Mouse (Mus musculus) brain, embryonic 14.5 days (tissue): Measurements from ENCODE around the gene Aurkb. TPM values are rescaled to one million over a fixed set of nuclear protein-coding genes. Genes with fewer than 3 reads are reported as not detected.

Experiments
- DNase-seq: peaks from one replicate; pipeline ENCODE4 v3.0.0-alpha.2; 2011; ENCODE audit warnings: low read depth
- CTCF ChIP-seq: fragments of 200-500 bp; IDR thresholded peaks from 2 replicates; pipeline ENCODE4 v1.5.1; 2012; ENCODE audit warnings: inconsistent platforms, mild to moderate bottlenecking, moderate library complexity, borderline replicate concordance; ENCODE audit not compliant: insufficient read depth, insufficient read length; ENCODE audit errors: extremely low read depth
- POLR2A ChIP-seq: fragments of 200-500 bp; IDR thresholded peaks from 2 replicates; pipeline ENCODE4 v1.6.1; 2012; ENCODE audit warnings: mild to moderate bottlenecking, inconsistent platforms, borderline replicate concordance; ENCODE audit not compliant: poor library complexity, insufficient read depth, insufficient read length, severe bottlenecking; ENCODE audit errors: extremely low read depth
- polyA plus RNA-seq: library from polyadenylated mRNA; depleted of rRNA; stranded (reverse); fragments of >200 nt; gene quantifications from 2 replicates; pipeline ENCODE4 v1.2.3, GENCODE M21; 2012

The Aurkb gene
- polyA plus RNA-seq, 1 experiment = 38.3 TPM

GRCm38 (mm10) chr11:69060448-69061254 is 15.2 kb downstream of the Aurkb start:
- DNase-seq = peak; percentile 38
- TF ChIP-seq POLR2A (no peak), CTCF (no peak)

DNA sequence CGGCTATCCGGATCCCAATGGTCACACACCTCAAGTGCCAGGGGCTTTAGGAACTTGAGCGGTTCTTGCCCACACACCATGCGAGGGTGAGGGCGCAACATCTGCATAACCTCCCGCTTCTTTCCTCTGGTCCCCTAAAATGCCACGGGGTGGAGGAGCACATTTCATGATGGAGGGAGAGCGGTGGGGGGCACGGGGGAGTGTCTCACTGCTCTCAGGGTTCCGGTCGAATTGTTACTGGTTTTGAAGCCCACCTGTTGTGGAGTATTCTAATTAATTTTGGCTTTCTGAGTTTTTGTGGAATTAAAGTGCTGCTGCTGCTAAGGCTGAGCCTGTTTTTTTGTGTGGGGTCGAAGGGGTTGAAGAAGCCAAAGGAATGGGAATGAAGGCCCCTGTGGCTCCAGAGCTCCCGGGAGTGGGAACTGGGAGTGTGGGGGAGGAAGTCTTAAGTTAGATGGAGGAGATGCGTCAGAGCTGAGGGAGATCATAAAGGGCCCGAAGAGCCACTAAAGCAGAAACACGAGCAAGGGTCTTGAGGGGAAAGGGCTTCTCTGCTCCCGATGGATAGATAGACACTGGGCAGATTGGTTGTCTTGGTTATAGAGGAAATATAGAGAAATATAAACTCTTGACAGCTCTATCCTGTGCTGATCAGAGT is 15.9 kb downstream of the Aurkb start:
- no peak for DNase-seq

DNA sequence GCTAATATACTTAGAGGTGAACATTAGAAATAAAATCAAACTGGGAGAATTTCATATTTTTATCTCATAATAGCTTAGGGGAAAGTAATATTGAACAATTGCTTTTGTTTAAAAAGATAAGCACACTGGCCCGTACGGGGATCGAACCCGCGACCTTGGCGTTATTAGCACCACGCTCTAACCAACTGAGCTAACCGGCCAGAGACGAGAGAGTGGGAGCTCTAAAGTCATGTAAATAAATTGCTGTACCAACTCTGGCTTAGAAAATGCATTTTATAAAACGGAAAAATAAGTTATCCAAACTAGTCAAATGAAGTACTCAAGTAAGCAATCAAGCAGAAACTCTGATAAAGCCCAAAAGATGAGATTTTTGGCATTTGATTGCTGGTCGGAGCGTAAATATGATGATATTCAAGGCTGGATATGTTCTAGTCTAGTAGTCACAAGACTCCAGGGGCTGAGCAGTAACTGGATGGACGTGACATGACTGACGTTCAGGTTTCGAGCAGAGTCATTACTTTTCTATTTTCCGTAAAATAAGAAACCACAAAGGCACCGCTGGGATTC is 16.8 kb downstream of the Aurkb start:
- peak; percentile 80 for DNase-seq
- TF ChIP-seq POLR2A (no peak), CTCF (no peak)

More for the DNA sequence above, 15.9 kb downstream of the Aurkb start:
- TF ChIP-seq POLR2A = no peak
- TF ChIP-seq CTCF = no peak

- DNase-seq = peak; percentile 96
- TF ChIP-seq CTCF (no peak), POLR2A (no peak)
These were observed 17.3 kb downstream of the Aurkb start for GRCm38 (mm10) chr11:69062761-69063224.

DNA sequence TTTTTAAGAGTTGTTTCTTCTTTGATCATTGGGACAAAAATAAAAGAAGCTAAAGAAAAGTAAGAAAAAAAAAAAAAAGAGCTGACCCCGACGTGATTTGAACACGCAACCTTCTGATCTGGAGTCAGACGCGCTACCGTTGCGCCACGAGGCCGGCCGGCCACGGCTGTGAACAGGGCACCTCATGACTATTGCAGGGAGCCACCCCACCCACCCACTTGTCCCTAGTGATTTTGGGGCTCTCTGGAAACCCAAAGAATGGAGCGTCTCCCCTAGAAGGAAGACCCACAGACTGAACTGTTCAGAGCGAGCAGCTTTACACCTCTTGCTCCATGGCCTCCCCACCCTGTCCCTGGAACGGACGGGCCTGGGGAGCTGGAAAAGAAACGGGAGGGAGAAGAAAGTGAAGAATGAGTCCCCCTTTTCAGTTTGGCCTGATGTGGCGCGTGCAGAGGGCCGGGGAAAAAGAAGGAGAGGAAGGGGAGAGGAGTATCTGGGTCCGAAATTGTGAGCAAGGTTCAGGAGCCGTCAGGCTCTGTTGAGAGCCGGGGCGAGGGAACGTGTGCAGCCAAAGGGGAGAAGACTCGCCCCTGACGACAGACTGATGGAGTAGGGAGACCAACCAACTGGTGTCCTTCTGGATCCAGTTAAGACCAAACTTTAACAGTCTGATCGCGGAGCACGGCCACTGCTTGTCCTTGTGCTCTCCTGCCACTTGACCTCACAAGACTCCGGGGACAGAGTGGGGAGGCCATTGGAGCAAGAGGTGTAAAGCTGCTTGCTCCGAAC is 18.2 kb downstream of the Aurkb start:
- TF ChIP-seq CTCF (no peak), POLR2A (peak; percentile 53; the same call in 1 of the 2 replicates)
- DNase-seq = peak; percentile 79

- TF ChIP-seq CTCF = no peak
These were observed 19.0 kb downstream of the Aurkb start for GRCm38 (mm10) chr11:69064259-69065133.

DNA sequence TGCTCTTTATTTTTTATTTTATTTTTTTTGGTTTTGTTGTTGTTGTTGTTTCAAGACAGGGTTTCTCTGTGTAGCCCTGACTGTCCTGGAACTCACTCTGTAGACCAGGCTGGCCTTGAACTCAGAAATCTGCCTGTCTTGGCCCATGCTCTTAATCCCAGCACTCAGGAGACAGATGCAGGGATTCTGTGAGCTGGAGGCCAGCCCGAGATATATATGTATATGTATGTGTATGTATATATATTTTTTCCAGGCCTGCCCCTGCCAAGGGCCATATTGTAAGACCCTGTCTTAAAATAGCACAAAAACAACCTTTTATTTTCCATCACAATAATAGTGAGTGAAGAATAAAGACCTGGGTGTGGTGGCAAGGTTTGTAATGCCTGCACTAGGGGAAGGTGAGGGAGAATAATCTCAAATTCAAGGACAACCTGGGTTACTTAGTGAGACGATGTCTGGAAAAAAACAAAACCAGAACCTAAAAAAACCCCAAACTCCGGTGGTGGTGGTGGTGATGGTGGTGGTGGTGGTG is 20.0 kb downstream of the Aurkb start:
- TF ChIP-seq CTCF (no peak), POLR2A (no peak)
- no peak for DNase-seq

More at GRCm38 (mm10) chr11:69064259-69065133, 19.0 kb downstream of the Aurkb start:
- DNase-seq = no peak

GRCm38 (mm10) chr11:69066163-69066861 is 20.9 kb downstream of the Aurkb start:
- DNase-seq = peak; percentile 63

GRCm38 (mm10) chr11:69066956-69067355 is 21.5 kb downstream of the Aurkb start:
- peak; percentile 92 for DNase-seq
- TF ChIP-seq CTCF = peak; percentile 87; the same call in 1 of the 2 replicates
- no peak for TF ChIP-seq POLR2A

More at GRCm38 (mm10) chr11:69066163-69066861, 20.9 kb downstream of the Aurkb start:
- TF ChIP-seq CTCF = no peak
- no peak for TF ChIP-seq POLR2A

- no peak for DNase-seq
- TF ChIP-seq CTCF (no peak), POLR2A (no peak)
These were observed 22.2 kb downstream of the Aurkb start for GRCm38 (mm10) chr11:69067601-69068000.

- DNase-seq = no peak
- TF ChIP-seq CTCF (no peak), POLR2A (no peak)
These were observed 24.6 kb downstream of the Aurkb start for GRCm38 (mm10) chr11:69070093-69070492.

DNA sequence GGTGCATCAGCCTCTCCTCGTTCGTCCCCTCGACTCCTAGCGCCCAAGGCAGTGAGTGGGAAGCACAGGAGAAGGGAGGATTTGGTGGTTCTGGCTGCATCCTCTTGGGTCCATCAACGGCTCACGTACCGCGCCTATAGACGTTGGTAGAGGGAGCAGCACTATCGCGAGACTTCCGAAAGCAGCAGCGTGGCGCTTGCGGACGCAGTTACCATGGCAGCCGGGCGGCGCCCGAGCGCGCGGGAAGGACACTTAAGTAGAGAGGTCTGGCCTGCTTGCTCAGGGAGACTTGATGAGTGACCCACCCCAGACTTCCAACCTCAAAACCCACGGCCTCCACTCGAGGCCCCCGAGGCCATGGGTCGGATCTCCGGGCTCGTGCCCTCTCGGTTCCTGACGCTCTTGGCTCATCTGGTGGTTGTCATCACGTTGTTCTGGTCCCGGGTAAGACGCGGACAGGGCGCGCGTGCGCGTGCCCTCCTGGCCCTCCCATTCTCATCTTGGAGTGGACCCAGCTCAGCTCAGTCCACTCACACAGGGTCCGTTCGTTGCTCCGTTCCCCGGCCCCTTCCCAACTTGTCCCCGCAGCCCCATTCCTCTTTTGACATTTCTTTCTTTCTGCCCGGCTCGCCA is 25.3 kb downstream of the Aurkb start, which contains the start of gene Tmem107:
Gene Tmem107, plus strand, starts transcription at position 217 of the 633 bp plus-strand sequence.
- TF ChIP-seq POLR2A (peak; percentile 64; the same call in 1 of the 2 replicates), CTCF (no peak)
- peak; percentile 98 for DNase-seq
